Mouse (Mus musculus): Measurements from ENCODE around the gene Smarca2. TPM values are rescaled to one million over a fixed set of nuclear protein-coding genes. Genes with fewer than 3 reads are reported as not detected.

Gene Smarca2
- polyA plus RNA-seq, 1 experiment, result 23.4 TPM

GRCm38 (mm10) chr19:26681549-26681948 is 76.7 kb downstream of the Smarca2 start:
- peaks cover 24% of the 10 kb centered on the region for H3K36me3 ChIP-seq (ENCODE audit: control insufficient read depth, insufficient read depth, low read length)
- DNase-seq (ENCODE audit: low read depth in 1 of 2, low spot score in 2 of 2), result no peak
- H3K27me3 ChIP-seq (ENCODE audit: control insufficient read depth, insufficient read depth, low read length), result no peaks in the 10 kb centered on the region
- no peaks in the 10 kb centered on the region for H3K4me1 ChIP-seq (ENCODE audit: control insufficient read depth, insufficient read depth, insufficient read length)
- 96% methylated on average over 8 of the region's 8 CpGs for WGBS
- H3K27ac ChIP-seq (ENCODE audit: insufficient read depth, low read length), result no peak overlapping the region
- TF ChIP-seq CTCF (IDR thresholded peaks at IDR 0.05; ENCODE audit: extremely low read depth, insufficient read depth, insufficient read length, insufficient replicate concordance) (no peak), POLR2A (IDR thresholded peaks at IDR 0.05; ENCODE audit: low read depth, low read length) (no peak)
- H3K4me3 ChIP-seq (ENCODE audit: extremely low read depth, insufficient read depth, insufficient read length), result no peak overlapping the region

- Histone ChIP-seq H3K4me1 (ENCODE audit: control insufficient read depth, insufficient read depth, insufficient read length) (no peaks in the 10 kb centered on the region), H3K4me3 (ENCODE audit: extremely low read depth, insufficient read depth, insufficient read length) (no peak overlapping the region), H3K27me3 (ENCODE audit: control insufficient read depth, insufficient read depth, low read length) (no peaks in the 10 kb centered on the region), H3K27ac (ENCODE audit: insufficient read depth, low read length) (no peak overlapping the region), H3K36me3 (ENCODE audit: control insufficient read depth, insufficient read depth, low read length) (peaks cover 23% of the 10 kb centered on the region)
- no peak for TF ChIP-seq POLR2A (IDR thresholded peaks at IDR 0.05; ENCODE audit: low read depth, low read length)
- TF ChIP-seq CTCF (IDR thresholded peaks at IDR 0.05; ENCODE audit: extremely low read depth, insufficient read depth, insufficient read length, insufficient replicate concordance), result no peak
- no peak for DNase-seq (ENCODE audit: low read depth in 1 of 2, low spot score in 2 of 2)
- WGBS, result 90% methylated on average over 4 of the region's 4 CpGs
Observed at GRCm38 (mm10) chr19:26682130-26682529, 77.3 kb downstream of the Smarca2 start.

GRCm38 (mm10) chr19:26682731-26683130 is 77.9 kb downstream of the Smarca2 start:
- no peaks in the 10 kb centered on the region for H3K4me1 ChIP-seq (ENCODE audit: control insufficient read depth, insufficient read depth, insufficient read length)
- H3K27me3 ChIP-seq (ENCODE audit: control insufficient read depth, insufficient read depth, low read length), result no peaks in the 10 kb centered on the region
- TF ChIP-seq CTCF (IDR thresholded peaks at IDR 0.05; ENCODE audit: extremely low read depth, insufficient read depth, insufficient read length, insufficient replicate concordance) (no peak), POLR2A (IDR thresholded peaks at IDR 0.05; ENCODE audit: low read depth, low read length) (no peak)
- DNase-seq (ENCODE audit: low read depth in 1 of 2, low spot score in 2 of 2), result no peak
- no peak overlapping the region for H3K4me3 ChIP-seq (ENCODE audit: extremely low read depth, insufficient read depth, insufficient read length)
- H3K36me3 ChIP-seq (ENCODE audit: control insufficient read depth, insufficient read depth, low read length), result peaks cover 22% of the 10 kb centered on the region
- H3K27ac ChIP-seq (ENCODE audit: insufficient read depth, low read length), result no peak overlapping the region
- WGBS, result 83% methylated on average over 2 of the region's 2 CpGs

- Histone ChIP-seq H3K4me1 (ENCODE audit: control insufficient read depth, insufficient read depth, insufficient read length) (no peaks in the 10 kb centered on the region), H3K27me3 (ENCODE audit: control insufficient read depth, insufficient read depth, low read length) (no peaks in the 10 kb centered on the region), H3K4me3 (ENCODE audit: extremely low read depth, insufficient read depth, insufficient read length) (no peak overlapping the region), H3K36me3 (ENCODE audit: control insufficient read depth, insufficient read depth, low read length) (peaks cover 20% of the 10 kb centered on the region), H3K27ac (ENCODE audit: insufficient read depth, low read length) (no peak overlapping the region)
- WGBS, result 89% methylated on average over 8 of the region's 8 CpGs
- TF ChIP-seq POLR2A (IDR thresholded peaks at IDR 0.05; ENCODE audit: low read depth, low read length), result no peak
- no peak for TF ChIP-seq CTCF (IDR thresholded peaks at IDR 0.05; ENCODE audit: extremely low read depth, insufficient read depth, insufficient read length, insufficient replicate concordance)
- DNase-seq (ENCODE audit: low read depth in 1 of 2, low spot score in 2 of 2), result no peak
Observed at GRCm38 (mm10) chr19:26683731-26684130, 78.9 kb downstream of the Smarca2 start.

- H3K4me1 ChIP-seq (ENCODE audit: control insufficient read depth, insufficient read depth, insufficient read length), result no peaks in the 10 kb centered on the region
- TF ChIP-seq CTCF (IDR thresholded peaks at IDR 0.05; ENCODE audit: extremely low read depth, insufficient read depth, insufficient read length, insufficient replicate concordance) (no peak), POLR2A (IDR thresholded peaks at IDR 0.05; ENCODE audit: low read depth, low read length) (no peak)
- DNase-seq (ENCODE audit: low read depth in 1 of 2, low spot score in 2 of 2), result no peak
- no peak overlapping the region for H3K27ac ChIP-seq (ENCODE audit: insufficient read depth, low read length)
- 93% methylated on average over 4 of the region's 4 CpGs for WGBS
- H3K36me3 ChIP-seq (ENCODE audit: control insufficient read depth, insufficient read depth, low read length), result peaks cover 22% of the 10 kb centered on the region
- H3K27me3 ChIP-seq (ENCODE audit: control insufficient read depth, insufficient read depth, low read length), result no peaks in the 10 kb centered on the region
- H3K4me3 ChIP-seq (ENCODE audit: extremely low read depth, insufficient read depth, insufficient read length), result no peak overlapping the region
Observed at GRCm38 (mm10) chr19:26690516-26690915, 85.7 kb downstream of the Smarca2 start.

- H3K4me3 ChIP-seq (ENCODE audit: extremely low read depth, insufficient read depth, insufficient read length), result no peak overlapping the region
- no peak overlapping the region for H3K27ac ChIP-seq (ENCODE audit: insufficient read depth, low read length)
- peaks cover 32% of the 10 kb centered on the region for H3K36me3 ChIP-seq (ENCODE audit: control insufficient read depth, insufficient read depth, low read length)
- DNase-seq (ENCODE audit: low read depth in 1 of 2, low spot score in 2 of 2), result no peak
- 76% methylated on average over 4 of the region's 4 CpGs for WGBS
- no peak for TF ChIP-seq POLR2A (IDR thresholded peaks at IDR 0.05; ENCODE audit: low read depth, low read length)
- no peak for TF ChIP-seq CTCF (IDR thresholded peaks at IDR 0.05; ENCODE audit: extremely low read depth, insufficient read depth, insufficient read length, insufficient replicate concordance)
- H3K27me3 ChIP-seq (ENCODE audit: control insufficient read depth, insufficient read depth, low read length), result no peaks in the 10 kb centered on the region
- H3K4me1 ChIP-seq (ENCODE audit: control insufficient read depth, insufficient read depth, insufficient read length), result no peaks in the 10 kb centered on the region
Observed at GRCm38 (mm10) chr19:26697107-26697506, 92.3 kb downstream of the Smarca2 start.

- peaks cover 18% of the 10 kb centered on the region for H3K36me3 ChIP-seq (ENCODE audit: control insufficient read depth, insufficient read depth, low read length)
- TF ChIP-seq CTCF (IDR thresholded peaks at IDR 0.05; ENCODE audit: extremely low read depth, insufficient read depth, insufficient read length, insufficient replicate concordance) (no peak), POLR2A (IDR thresholded peaks at IDR 0.05; ENCODE audit: low read depth, low read length) (no peak)
- DNase-seq (ENCODE audit: low read depth in 1 of 2, low spot score in 2 of 2), result no peak
- no peak overlapping the region for H3K4me3 ChIP-seq (ENCODE audit: extremely low read depth, insufficient read depth, insufficient read length)
- H3K4me1 ChIP-seq (ENCODE audit: control insufficient read depth, insufficient read depth, insufficient read length), result no peaks in the 10 kb centered on the region
- no peak overlapping the region for H3K27ac ChIP-seq (ENCODE audit: insufficient read depth, low read length)
- 93% methylated on average over 10 of the region's 10 CpGs for WGBS
- H3K27me3 ChIP-seq (ENCODE audit: control insufficient read depth, insufficient read depth, low read length), result no peaks in the 10 kb centered on the region
Observed at GRCm38 (mm10) chr19:26704545-26705209, 99.8 kb downstream of the Smarca2 start.

Data from spleen, adult 2 months (tissue).